Mouse (Mus musculus) left cerebral cortex, adult 11 months (tissue): ENCODE data around the gene Sox5.
A peak's percentile ranks its signal among the peaks of the same experiment; 100 is the strongest.

Experiments
- DNase-seq: peaks from one replicate; pipeline ENCODE4 v3.0.0; 2022; ENCODE audit warnings: low spot score

The Sox5 gene

GRCm38 (mm10) chr6:144485578-144485977 lies 296.2 kb downstream of the Sox5 start:
- DNase-seq: no peak

- DNase-seq: no peak
Measured at GRCm38 (mm10) chr6:144483166-144483565, 298.6 kb downstream of the Sox5 start.

GRCm38 (mm10) chr6:144480648-144481528 lies 300.9 kb downstream of the Sox5 start:
- no peak for DNase-seq

- DNase-seq: no peak
Measured at GRCm38 (mm10) chr6:144479861-144480260, 301.9 kb downstream of the Sox5 start.

- no peak for DNase-seq
Measured at GRCm38 (mm10) chr6:144477287-144478064, 304.3 kb downstream of the Sox5 start.

GRCm38 (mm10) chr6:144473437-144473836 lies 308.3 kb downstream of the Sox5 start:
- no peak for DNase-seq

- no peak for DNase-seq
Measured at GRCm38 (mm10) chr6:144472089-144472900, 309.5 kb downstream of the Sox5 start.

- no peak for DNase-seq
Measured at GRCm38 (mm10) chr6:144466711-144467110, 315.1 kb downstream of the Sox5 start.

GRCm38 (mm10) chr6:144463691-144464090 lies 318.1 kb downstream of the Sox5 start:
- DNase-seq: no peak

- DNase-seq: no peak
Measured at GRCm38 (mm10) chr6:144463274-144463673, 318.5 kb downstream of the Sox5 start.

- DNase-seq: no peak
Measured at GRCm38 (mm10) chr6:144459486-144459885, 322.3 kb downstream of the Sox5 start.

- DNase-seq: no peak
Measured at GRCm38 (mm10) chr6:144457500-144457899, 324.3 kb downstream of the Sox5 start.

- DNase-seq: no peak
Measured at GRCm38 (mm10) chr6:144454291-144455276, 327.2 kb downstream of the Sox5 start.

GRCm38 (mm10) chr6:144453605-144454004 lies 328.2 kb downstream of the Sox5 start:
- no peak for DNase-seq

- DNase-seq: no peak
Measured at GRCm38 (mm10) chr6:144453147-144453546, 328.6 kb downstream of the Sox5 start.

- peak; percentile 27 for DNase-seq
Measured at GRCm38 (mm10) chr6:144452200-144452977, 329.4 kb downstream of the Sox5 start.

GRCm38 (mm10) chr6:144451631-144452030 lies 330.1 kb downstream of the Sox5 start:
- DNase-seq: no peak

GRCm38 (mm10) chr6:144445761-144446373 lies 335.9 kb downstream of the Sox5 start:
- no peak for DNase-seq

- DNase-seq: no peak
Measured at GRCm38 (mm10) chr6:144444367-144444766, 337.4 kb downstream of the Sox5 start.

- no peak for DNase-seq
Measured at GRCm38 (mm10) chr6:144443681-144444080, 338.1 kb downstream of the Sox5 start.
